35 mouse cellular contexts compared by ENCODE assay signal in the genomic region with DNA sequence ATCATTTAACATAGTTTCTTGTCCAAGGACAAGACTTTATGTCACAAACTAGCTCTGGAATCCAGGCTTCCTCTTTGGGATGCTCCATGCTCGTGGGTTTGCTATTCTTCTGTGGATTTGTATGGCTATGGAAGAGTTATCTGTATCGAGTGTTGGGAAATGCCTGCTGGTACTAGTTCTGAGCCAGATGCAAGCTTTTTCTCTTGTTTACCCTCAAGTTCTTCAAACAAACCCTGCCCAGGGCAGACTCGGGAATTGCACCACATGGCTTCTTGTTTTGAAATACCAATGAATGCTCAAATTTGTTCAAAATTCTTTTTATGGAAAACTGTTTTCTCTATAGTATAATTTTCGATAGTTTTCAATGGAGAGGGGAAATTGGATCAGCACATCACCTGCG.
"Had no signal": no experiment of that assay in that cellular context is flagged by ENCODE, and none has a peak within 500 bp of the region (broad histone marks: within the 10 kb centered on the region; RNA-seq: fewer than 3 reads in every experiment).

No protein-coding gene starts in this region.

- H3K27me3 ChIP-seq: heart, embryonic 12.5 days; heart, embryonic 13.5 days; heart, embryonic 15.5 days; hindbrain, embryonic 12.5 days; hindbrain, embryonic 13.5 days; hindbrain, embryonic 15.5 days; intestine, embryonic 15.5 days had no signal

- H3K36me3 ChIP-seq: heart, embryonic 10.5 days; heart, embryonic 12.5 days; heart, embryonic 13.5 days; heart, embryonic 15.5 days; hindbrain, embryonic 10.5 days; hindbrain, embryonic 12.5 days; hindbrain, embryonic 13.5 days; hindbrain, embryonic 15.5 days; intestine, embryonic 15.5 days; kidney, embryonic 15.5 days had no signal

- H3K27ac ChIP-seq: heart, embryonic 10.5 days; heart, embryonic 13.5 days; heart, embryonic 15.5 days; hindbrain, embryonic 10.5 days; hindbrain, embryonic 12.5 days; hindbrain, embryonic 13.5 days; hindbrain, embryonic 14.5 days; hindbrain, embryonic 15.5 days; hindbrain, postnatal 0 days; intestine, embryonic 15.5 days; kidney, postnatal 0 days; layer of hippocampus, adult 2 months had no signal

- H3K9me3 ChIP-seq: heart, embryonic 10.5 days; heart, embryonic 12.5 days; heart, embryonic 13.5 days; heart, embryonic 15.5 days; hindbrain, embryonic 10.5 days; hindbrain, embryonic 12.5 days; hindbrain, embryonic 13.5 days; hindbrain, embryonic 15.5 days; intestine, embryonic 15.5 days; kidney, embryonic 15.5 days had no signal

- H3K4me2 ChIP-seq: heart, embryonic 11.5 days; heart, embryonic 12.5 days; heart, embryonic 13.5 days; heart, embryonic 15.5 days; hindbrain, embryonic 12.5 days; hindbrain, embryonic 13.5 days; hindbrain, embryonic 14.5 days; hindbrain, embryonic 15.5 days; intestine, embryonic 15.5 days; kidney, embryonic 15.5 days had no signal

- H3K4me1 ChIP-seq: heart, embryonic 10.5 days; heart, embryonic 12.5 days; heart, embryonic 13.5 days; heart, embryonic 15.5 days; hindbrain, embryonic 10.5 days; hindbrain, embryonic 12.5 days; hindbrain, embryonic 13.5 days; hindbrain, embryonic 15.5 days; intestine, embryonic 15.5 days had no signal

- ATAC-seq: hindbrain, embryonic 16.5 days; hindbrain, postnatal 0 days; inflammation-experienced regulatory T-cells, adult 6 months; intestine, embryonic 15.5 days; intestine, embryonic 16.5 days; intestine, postnatal 0 days had no signal

- H3K9ac ChIP-seq: heart, embryonic 12.5 days; heart, embryonic 13.5 days; heart, embryonic 15.5 days; hindbrain, embryonic 12.5 days; hindbrain, embryonic 13.5 days; hindbrain, embryonic 14.5 days; hindbrain, embryonic 15.5 days; intestine, embryonic 15.5 days; kidney, embryonic 15.5 days had no signal

- H3K4me3 ChIP-seq: heart, embryonic 10.5 days; heart, embryonic 12.5 days; heart, embryonic 13.5 days; heart, embryonic 15.5 days; hindbrain, embryonic 10.5 days; hindbrain, embryonic 12.5 days; hindbrain, embryonic 13.5 days; hindbrain, embryonic 15.5 days; intestine, embryonic 15.5 days; kidney, embryonic 15.5 days; layer of hippocampus, adult 2 months had no signal

- DNase-seq: heart, postnatal 10 days; heart, postnatal 14 days; heart, postnatal 36 days; heart, postnatal 4 days; kidney, adult 11 months; kidney, adult 18-20 months; kidney, adult 2 months; kidney, adult 8-10 months; kidney, adult 9 months; kidney, postnatal 10 days; kidney, postnatal 14 days; kidney, postnatal 25 days; kidney, postnatal 36 days; kidney, postnatal 4 days; layer of hippocampus, adult 9-11 months; layer of hippocampus, postnatal 36 days had no signal
